ENCODE assay signal across 8 mouse cellular contexts in genomic region chr8:113848081-113848652, GRCm38 (mm10). TPM values are rescaled to one million over a fixed set of nuclear protein-coding genes. Genes with fewer than 3 reads are reported as not detected.
DNase-seq lines count a peak whose midpoint lies in the region; ATAC-seq and TF ChIP-seq lines count a peak whose summit lies in the region.
"Had no signal": no experiment of that assay in that cellular context is flagged by ENCODE, and none has a peak within 500 bp of the region (broad histone marks: within the 10 kb centered on the region; RNA-seq: fewer than 3 reads in every experiment).

No protein-coding gene starts in this region.

- peaks cover 37% of the 10 kb centered on the region for H3K27me3 ChIP-seq in liver, embryonic 12.5 days (replicated peaks)
- peaks cover 35% of the 10 kb centered on the region for H3K27me3 ChIP-seq in liver, postnatal 0 days (ENCODE audit: insufficient read depth, low read length)
- H3K27me3 ChIP-seq in forebrain, embryonic 11.5 days (ENCODE audit: control insufficient read depth, insufficient read depth, low read length) = peaks cover 26% of the 10 kb centered on the region
- H3K27me3 ChIP-seq in intestine, embryonic 14.5 days (replicated peaks; ENCODE audit: control insufficient read depth, insufficient read depth, low read length) = peaks cover 34% of the 10 kb centered on the region
- peaks cover 27% of the 10 kb centered on the region for H3K27me3 ChIP-seq in neural tube, embryonic 15.5 days (replicated peaks)

- no peak for DNase-seq in liver, postnatal 0 days
- no peak for DNase-seq in forebrain, embryonic 11.5 days (ENCODE audit: low spot score)
- DNase-seq in intestine, embryonic 14.5 days (ENCODE audit: low spot score) = no peak
- DNase-seq in gastrocnemius, postnatal 4 days (ENCODE audit: low spot score in 2 of 2) = no peak
- DNase-seq in spleen, adult 12 weeks (ENCODE audit: low spot score) = no peak

- no peaks in the 10 kb centered on the region for H3K9me3 ChIP-seq in liver, embryonic 12.5 days (replicated peaks)
- H3K9me3 ChIP-seq in liver, postnatal 0 days (ENCODE audit: low read length) = peaks cover 3% of the 10 kb centered on the region; the same call in 1 of the 2 replicates
- H3K9me3 ChIP-seq in forebrain, embryonic 11.5 days (ENCODE audit: control insufficient read depth, low read length) = no peaks in the 10 kb centered on the region
- 0 out of 2 replicates have a peak, but pooled peaks cover 6% of the 10 kb centered on the region for H3K9me3 ChIP-seq in intestine, embryonic 14.5 days (ENCODE audit: control insufficient read depth, low read length)
- no peaks in the 10 kb centered on the region for H3K9me3 ChIP-seq in neural tube, embryonic 15.5 days (replicated peaks)

- H3K9ac ChIP-seq in liver, embryonic 12.5 days = no peak overlapping the region
- H3K9ac ChIP-seq in liver, postnatal 0 days (replicated peaks) = no peak overlapping the region
- H3K9ac ChIP-seq in forebrain, embryonic 11.5 days (ENCODE audit: low read length) = peak overlapping the region; percentile 64
- no peak overlapping the region for H3K9ac ChIP-seq in intestine, embryonic 14.5 days (ENCODE audit: low read length)
- H3K9ac ChIP-seq in neural tube, embryonic 15.5 days (replicated peaks) = peak overlapping the region; percentile 75

- no peak overlapping the region for H3K27ac ChIP-seq in liver, embryonic 12.5 days
- no peak overlapping the region for H3K27ac ChIP-seq in liver, postnatal 0 days (ENCODE audit: low read depth)
- H3K27ac ChIP-seq in forebrain, embryonic 11.5 days (ENCODE audit: low read depth, low read length) = no peak overlapping the region
- no peak overlapping the region for H3K27ac ChIP-seq in intestine, embryonic 14.5 days (ENCODE audit: low read depth)
- peak overlapping the region; percentile 85 for H3K27ac ChIP-seq in neural tube, embryonic 15.5 days (replicated peaks)

- H3K4me2 ChIP-seq in liver, embryonic 12.5 days = peak overlapping the region; percentile 58
- no peak overlapping the region; the same call in 1 of the 2 replicates for H3K4me2 ChIP-seq in liver, postnatal 0 days (ENCODE audit: low read depth, low read length)
- peak overlapping the region; percentile 99 for H3K4me2 ChIP-seq in forebrain, embryonic 11.5 days (ENCODE audit: low read depth, low read length, severe bottlenecking)
- H3K4me2 ChIP-seq in intestine, embryonic 14.5 days (ENCODE audit: low read length) = peak overlapping the region; percentile 98
- peak overlapping the region; percentile 98 for H3K4me2 ChIP-seq in neural tube, embryonic 15.5 days

- H3K4me1 ChIP-seq in liver, embryonic 12.5 days = 0 out of 2 replicates have a peak, but pooled peaks cover 5% of the 10 kb centered on the region
- no peaks in the 10 kb centered on the region for H3K4me1 ChIP-seq in liver, postnatal 0 days (ENCODE audit: insufficient read depth)
- peaks cover 10% of the 10 kb centered on the region for H3K4me1 ChIP-seq in forebrain, embryonic 11.5 days (replicated peaks; ENCODE audit: control insufficient read depth, insufficient read depth, low read length)
- H3K4me1 ChIP-seq in intestine, embryonic 14.5 days (replicated peaks; ENCODE audit: control insufficient read depth, insufficient read depth, low read length) = peaks cover 19% of the 10 kb centered on the region; the same call in 1 of the 2 replicates
- H3K4me1 ChIP-seq in neural tube, embryonic 15.5 days = peaks cover 23% of the 10 kb centered on the region

- ATAC-seq in liver, embryonic 12.5 days = no peak
- no peak for ATAC-seq in liver, postnatal 0 days
- ATAC-seq in forebrain, embryonic 11.5 days (replicated peaks; ENCODE audit: low FRiP score) = peak; percentile 51
- peak; percentile 38 for ATAC-seq in intestine, embryonic 14.5 days (replicated peaks; ENCODE audit: low FRiP score, low TSS enrichment, low read depth)
- peak; percentile 80 for ATAC-seq in neural tube, embryonic 15.5 days (ENCODE audit: low FRiP score)

- 3% methylated on average over 50 of the region's 50 CpGs for WGBS in liver, embryonic 12.5 days (ENCODE audit: insufficient replicate concordance)
- 3% methylated on average over 40 of the region's 50 CpGs for WGBS in liver, postnatal 0 days (ENCODE audit: insufficient replicate concordance)
- under 1% methylated on average over 48 of the region's 50 CpGs for WGBS in forebrain, embryonic 11.5 days
- under 1% methylated on average over 48 of the region's 50 CpGs for WGBS in intestine, embryonic 14.5 days
- 0% methylated on average over 48 of the region's 50 CpGs for WGBS in neural tube, embryonic 15.5 days

- TF ChIP-seq EP300 in liver, postnatal 0 days (IDR thresholded peaks at IDR 0.05; ENCODE audit: low read depth) = no peak

- TF ChIP-seq CTCF in liver, postnatal 0 days (IDR thresholded peaks at IDR 0.05; ENCODE audit: low read depth) = no peak

- H3K4me3 ChIP-seq in liver, embryonic 12.5 days = peak overlapping the region; percentile 28
- H3K4me3 ChIP-seq in liver, postnatal 0 days (ENCODE audit: low read depth, low read length) = no peak overlapping the region; the same call in 1 of the 2 replicates
- H3K4me3 ChIP-seq in forebrain, embryonic 11.5 days (ENCODE audit: low read depth, low read length) = peak overlapping the region; percentile 62
- peak overlapping the region; percentile 48 for H3K4me3 ChIP-seq in intestine, embryonic 14.5 days (ENCODE audit: low read depth, low read length)
- peak overlapping the region; percentile 64 for H3K4me3 ChIP-seq in neural tube, embryonic 15.5 days (replicated peaks)

- no peaks in the 10 kb centered on the region for H3K36me3 ChIP-seq in liver, embryonic 12.5 days
- H3K36me3 ChIP-seq in liver, postnatal 0 days (replicated peaks; ENCODE audit: insufficient read depth, low read length) = no peaks in the 10 kb centered on the region
- H3K36me3 ChIP-seq in forebrain, embryonic 11.5 days (ENCODE audit: control insufficient read depth, insufficient read depth, low read length) = no peaks in the 10 kb centered on the region
- H3K36me3 ChIP-seq in intestine, embryonic 14.5 days (ENCODE audit: control insufficient read depth, insufficient read depth, low read length) = no peaks in the 10 kb centered on the region
- H3K36me3 ChIP-seq in neural tube, embryonic 15.5 days = no peaks in the 10 kb centered on the region

RNA-seq across cellular contexts. Expression of gene Adamts18, which starts 0.4 kb away (rescaled TPM):
- polyA plus RNA-seq in liver, embryonic 12.5 days (2016; fragmentation: Nextera tagmentation; extraction: Ambion mirVana) = 0.46 and 0.85 TPM in 2 replicates
- 0.01 TPM in 1 of 2 replicates, not detected in the other for polyA plus RNA-seq in liver, postnatal 0 days (2015; fragmentation: Nextera tagmentation; extraction: Ambion mirVana)
- 4.8 TPM in 2 replicates for polyA plus RNA-seq in forebrain, embryonic 11.5 days (2014; fragmentation: Nextera tagmentation; extraction: Ambion mirVana)
- 0.51 and 0.58 TPM in 2 replicates for polyA plus RNA-seq in intestine, embryonic 14.5 days (2014; fragmentation: Nextera tagmentation; extraction: Ambion mirVana)
- polyA plus RNA-seq in neural tube, embryonic 15.5 days (2015; fragmentation: Nextera tagmentation; extraction: Ambion mirVana) = 2.5 and 2.9 TPM in 2 replicates
- total RNA-seq in gastrocnemius, postnatal 4 days (2021) = 1 to 10 TPM in 1 of 2 experiments, under 1 TPM in 1; 0.69 to 1.1 TPM
- total RNA-seq: neutrophil, adult 5-6 weeks had no signal

Comparison
In these comparisons a context has a peak if more than half of its experiments do, and no peak if none do; other contexts are left out.
1. ATAC-seq: peak in forebrain, embryonic 11.5 days (single experiment), intestine, embryonic 14.5 days (single experiment) and neural tube, embryonic 15.5 days (single experiment); none in liver, embryonic 12.5 days (single experiment) and liver, postnatal 0 days (single experiment).
2. H3K9ac ChIP-seq: peak in forebrain, embryonic 11.5 days (single experiment) and neural tube, embryonic 15.5 days (single experiment); none in liver, embryonic 12.5 days (single experiment), liver, postnatal 0 days (single experiment) and intestine, embryonic 14.5 days (single experiment).